Mouse (Mus musculus) Patski (cell line): ENCODE data around the gene Dapk1. TPM values are rescaled to one million over a fixed set of nuclear protein-coding genes. Genes with fewer than 3 reads are reported as not detected.

ENCODE experiments used
- ATAC-seq: fragments of 100-300 bp; one replicate; pipeline ENCODE4 v1.8.0; 2021
- CTCF ChIA-PET: fragments of 350-600 bp; sonication (Branson Sonifier 250); formaldehyde crosslinking; loops from one replicate; lab custom pipeline; 2022; ENCODE audit warnings: inconsistent platforms; lab: Charles Lee
- POLR2A ChIA-PET: fragments of 350-600 bp; sonication (Branson Sonifier 250); formaldehyde crosslinking; loops from one replicate; lab custom pipeline; 2022; ENCODE audit warnings: antibody characterized with exemption, inconsistent platforms; lab: Charles Lee
- DNase-seq: peaks from one replicate; pipeline ENCODE4 v3.0.0-alpha.2; 2011; ENCODE audit warnings: low read depth, low spot score
- H3K27me3 ChIP-seq: fragments of 371-371 bp; one replicate; pipeline ENCODE4 v1.5.1; 2021
- CTCF ChIP-seq: fragments of 100-300 bp; IDR thresholded peaks from one replicate; pipeline ENCODE4 v1.5.1; 2021
- in situ Hi-C: fragments of 300-500 bp; cut with MboI; formaldehyde crosslinking; loops from 3 replicates; pipeline ENCODE4 v1.11.1; 2018; ENCODE audit warnings: low pct_unique_long_range_greater_than_20kb, mixed read lengths
- polyA plus RNA-seq: library from polyadenylated mRNA; unstranded; gene quantifications from one replicate; pipeline ENCODE4 v1.2.3, GENCODE M21; 2021

Gene Dapk1
- polyA plus RNA-seq, 1 experiment from 2014 or later: 38.8 TPM

DNA sequence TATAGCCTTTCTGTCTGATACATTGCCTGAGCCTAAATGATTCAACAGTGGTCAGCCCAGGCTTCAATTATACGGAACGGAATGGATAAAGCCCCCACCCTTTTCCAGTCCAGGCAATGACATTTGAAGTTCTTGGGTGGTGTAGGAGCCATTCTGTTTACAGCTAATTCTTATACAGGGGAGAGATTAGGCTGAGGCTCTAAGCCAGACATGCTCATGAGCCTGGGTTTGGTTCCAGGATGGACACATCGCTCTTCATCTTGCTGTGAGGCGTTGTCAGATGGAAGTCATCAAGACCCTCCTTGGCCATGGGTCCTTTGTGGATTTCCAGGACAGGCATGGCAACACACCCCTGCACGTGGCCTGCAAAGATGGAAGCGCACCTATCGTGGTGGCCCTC lies 128.8 kb downstream of the Dapk1 start:
- POLR2A ChIA-PET: no interaction called here
- H3K27me3 ChIP-seq: no peaks in the 10 kb centered on the region
- CTCF ChIA-PET: no interaction called here
- no peak for DNase-seq
- in situ Hi-C loops: loop anchor here (25.0 kb wide), 1 partner anchor 543 kb away; the partner anchor contains the start of gene Gas1
- no peak for ATAC-seq
- TF ChIP-seq CTCF: no peak

GRCm38 (mm10) chr13:60731001-60731400 lies 129.3 kb downstream of the Dapk1 start:
- POLR2A ChIA-PET: no interaction called here
- ATAC-seq (no peak), DNase-seq (no peak)
- in situ Hi-C loops: loop anchor here (25.0 kb wide), 1 partner anchor 544 kb away; the partner anchor contains the start of gene Gas1
- TF ChIP-seq CTCF: no peak
- H3K27me3 ChIP-seq: no peaks in the 10 kb centered on the region
- CTCF ChIA-PET: no interaction called here

DNA sequence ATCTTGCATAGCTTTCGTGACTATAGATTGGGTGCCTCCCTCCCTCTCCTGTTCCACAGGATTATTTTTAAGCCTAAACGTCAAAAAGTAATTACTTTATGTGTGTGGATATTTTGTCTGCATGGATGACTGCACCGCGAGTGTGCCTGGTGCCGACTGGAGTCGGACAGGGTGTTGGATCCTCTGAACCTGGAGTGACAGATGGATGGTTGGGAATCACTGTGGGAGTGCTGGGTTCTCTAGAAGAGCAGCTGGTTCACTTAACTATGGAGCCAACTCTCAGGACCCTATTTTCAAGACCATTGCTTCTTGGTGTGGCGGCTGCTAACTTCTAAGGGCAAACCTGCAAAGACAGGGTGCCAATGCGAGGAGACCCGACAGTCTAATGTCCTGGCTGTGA lies 133.6 kb downstream of the Dapk1 start:
- ChIA-PET POLR2A (no interaction called here), CTCF (interaction anchor here (1.0 to 7.3 kb wide), 3 partner anchors 41 to 254 kb away, joined by 3 to 86 read pairs (median 4); no protein-coding TSS in a partner anchor)
- DNase-seq (no peak), ATAC-seq (no peak)
- in situ Hi-C loops: loop anchor here (5.0 to 25.0 kb wide), 3 partner anchors 38 to 548 kb away; partner anchors contain the start of genes Dapk1 and Gas1
- H3K27me3 ChIP-seq: no peaks in the 10 kb centered on the region
- no peak for TF ChIP-seq CTCF

GRCm38 (mm10) chr13:60736421-60737105 lies 134.8 kb downstream of the Dapk1 start:
- TF ChIP-seq CTCF: no peak
- peak; percentile 85 for DNase-seq
- ATAC-seq: peak; percentile 87

GRCm38 (mm10) chr13:60737632-60738324 lies 136.0 kb downstream of the Dapk1 start:
- ChIA-PET POLR2A (interaction anchor here (0.5 to 1.8 kb wide), 3 partner anchors 81 to 1094 kb away, joined by 3 to 10 read pairs (median 3); partner anchors contain the start of gene Dapk1), CTCF (interaction anchor here (1.0 to 7.3 kb wide), 6 partner anchors 11 to 257 kb away, joined by 3 to 86 read pairs (median 5); partner anchors contain the start of gene Dapk1)
- no peak for DNase-seq
- no peaks in the 10 kb centered on the region for H3K27me3 ChIP-seq
- TF ChIP-seq CTCF: no peak
- in situ Hi-C loops: loop anchor here (5.0 to 25.0 kb wide), 3 partner anchors 40 to 550 kb away; partner anchors contain the start of genes Dapk1 and Gas1
- ATAC-seq: peak; percentile 37

More at GRCm38 (mm10) chr13:60736421-60737105, 134.8 kb downstream of the Dapk1 start:
- in situ Hi-C loops: loop anchor here (5.0 to 25.0 kb wide), 3 partner anchors 39 to 549 kb away; partner anchors contain the start of genes Dapk1 and Gas1
- ChIA-PET POLR2A (interaction anchor here (0.6 to 0.8 kb wide), 2 partner anchors 281 to 1092 kb away, joined by 3 read pairs; no protein-coding TSS in a partner anchor), CTCF (interaction anchor here (1.0 to 7.3 kb wide), 9 partner anchors 10 to 256 kb away, joined by 3 to 86 read pairs (median 5); partner anchors contain the start of gene Dapk1)
- H3K27me3 ChIP-seq: no peaks in the 10 kb centered on the region

DNA sequence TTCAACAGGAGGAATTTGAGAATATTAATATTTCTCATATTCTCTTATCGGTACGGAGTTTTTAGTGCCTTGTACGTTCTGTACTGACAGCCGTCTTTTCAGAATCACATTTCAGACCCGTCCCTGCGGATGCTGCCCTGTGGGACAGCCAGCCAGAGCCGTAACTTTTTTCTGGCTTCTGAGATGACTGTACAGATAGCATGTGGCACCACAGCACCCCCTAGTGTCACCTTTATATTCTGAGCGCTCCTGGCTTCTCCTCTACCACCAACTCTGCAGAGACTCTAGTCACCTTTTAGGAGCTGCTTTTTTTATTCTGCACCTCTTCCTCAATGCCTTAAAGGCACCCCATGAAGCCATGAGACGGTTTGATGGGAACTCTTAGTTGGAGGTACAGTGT lies 136.7 kb downstream of the Dapk1 start:
- no peaks in the 10 kb centered on the region for H3K27me3 ChIP-seq
- TF ChIP-seq CTCF: peak; percentile 90
- CTCF ChIA-PET: interaction anchor here (0.7 to 7.3 kb wide), 17 partner anchors 10 to 272 kb away, joined by 3 to 86 read pairs (median 4); partner anchors contain the start of gene Dapk1
- POLR2A ChIA-PET: interaction anchor here (0.5 to 1.8 kb wide), 4 partner anchors 81 to 795 kb away, joined by 3 to 10 read pairs (median 3); partner anchors contain the start of gene Dapk1
- in situ Hi-C loops: loop anchor here (5.0 to 25.0 kb wide), 3 partner anchors 41 to 551 kb away; partner anchors contain the start of genes Dapk1 and Gas1
- ATAC-seq (peak; percentile 52), DNase-seq (no peak)

DNA sequence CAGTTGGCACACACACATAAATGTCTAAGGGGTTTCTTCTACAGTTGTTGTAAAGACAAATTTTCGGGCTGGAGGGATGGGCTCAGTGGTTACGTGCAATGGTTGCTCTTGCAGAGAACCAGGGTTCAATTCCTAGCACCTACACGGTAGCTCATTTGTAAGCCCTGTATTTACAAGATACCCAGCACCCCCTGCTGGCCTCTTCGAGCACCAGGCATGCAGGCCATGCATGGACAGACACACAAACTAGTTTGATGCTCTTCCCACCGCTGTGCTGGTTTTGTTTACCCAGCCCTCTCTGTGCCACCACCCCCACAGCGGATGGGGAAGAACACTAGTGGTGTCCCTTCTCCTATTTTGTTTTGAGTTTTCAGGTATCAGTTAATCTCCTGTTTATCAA lies 138.5 kb downstream of the Dapk1 start:
- ATAC-seq (no peak), DNase-seq (no peak)
- ChIA-PET POLR2A (no interaction called here), CTCF (interaction anchor here (1.6 to 7.3 kb wide), 4 partner anchors 8 to 259 kb away, joined by 4 to 86 read pairs (median 24); partner anchors contain the start of gene Dapk1)
- in situ Hi-C loops: loop anchor here (25.0 kb wide), 1 partner anchor 553 kb away; the partner anchor contains the start of gene Gas1
- peak; percentile 36 for TF ChIP-seq CTCF
- no peaks in the 10 kb centered on the region for H3K27me3 ChIP-seq

GRCm38 (mm10) chr13:60742611-60743010 lies 140.9 kb downstream of the Dapk1 start:
- no peak for TF ChIP-seq CTCF
- in situ Hi-C loops: loop anchor here (25.0 kb wide), 1 partner anchor 555 kb away; the partner anchor contains the start of gene Gas1

DNA sequence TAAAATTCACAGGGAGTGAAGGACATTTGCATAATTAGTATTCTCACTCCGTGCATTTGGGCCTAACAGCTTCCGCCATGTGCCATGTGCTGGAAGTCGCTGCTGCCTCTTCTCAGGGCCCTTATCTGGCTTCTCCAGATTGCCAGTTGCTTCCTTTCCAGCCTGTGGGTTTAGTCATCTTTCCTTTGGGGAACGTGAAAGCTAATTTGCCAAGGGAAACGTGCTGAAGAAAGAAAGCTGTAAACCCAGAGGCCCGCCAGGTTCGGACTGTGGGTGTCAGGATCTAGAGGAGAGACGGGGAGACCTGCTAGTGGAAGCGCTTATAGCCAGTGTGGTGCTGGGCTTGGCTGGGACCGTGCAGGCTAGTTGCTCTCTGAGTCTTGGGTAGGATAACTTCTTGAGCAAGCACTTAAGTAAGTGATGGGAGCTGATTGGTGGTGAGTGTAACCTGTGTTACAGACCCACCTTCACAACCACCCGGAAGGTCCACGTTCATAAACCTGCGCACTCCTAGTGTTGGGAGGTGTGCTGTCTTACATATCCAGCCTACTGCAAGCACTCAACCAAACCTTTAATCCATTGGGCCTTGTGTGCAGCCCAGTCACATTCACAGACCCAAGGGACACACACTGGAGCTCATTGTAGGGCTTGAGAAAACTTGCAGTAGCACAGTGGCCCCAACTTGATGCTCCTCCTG lies 141.8 kb downstream of the Dapk1 start:
- in situ Hi-C loops: loop anchor here (25.0 kb wide), 1 partner anchor 556 kb away; the partner anchor contains the start of gene Gas1
- ChIA-PET POLR2A (interaction anchor here (1.2 kb wide), 1 partner anchor 267 kb away, joined by 3 read pairs; no protein-coding TSS in a partner anchor), CTCF (interaction anchor here (0.9 to 6.7 kb wide), 5 partner anchors 40 to 263 kb away, joined by 3 to 111 read pairs (median 3); partner anchors contain the start of gene Dapk1)
- ATAC-seq (no peak), DNase-seq (no peak)
- no peak for TF ChIP-seq CTCF
- H3K27me3 ChIP-seq: no peaks in the 10 kb centered on the region

More at GRCm38 (mm10) chr13:60742611-60743010, 140.9 kb downstream of the Dapk1 start:
- no peak for ATAC-seq
- ChIA-PET CTCF (interaction anchor here (5.1 kb wide), 1 partner anchor 140 kb away, joined by 55 read pairs; the partner anchor contains the start of gene Dapk1), POLR2A (no interaction called here)
- no peak for DNase-seq
- no peaks in the 10 kb centered on the region for H3K27me3 ChIP-seq
